Mouse (Mus musculus) T-helper 17 cell (primary cell): Measurements from ENCODE around the gene Olfr1160.
"Not testable (repeated sequence)": the region's sequence is repeated elsewhere in the genome, so short reads cannot be mapped to it uniquely, and the experiment has no call there.

ENCODE experiments used
- in situ Hi-C, 2 experiments: fragments of 300-600 bp; cut with MboI, MseI; formaldehyde crosslinking; loops; 1 replicate in 1 of 2; 2 replicates in 1 of 2; pipeline ENCODE4 v1.15.1; 2025; ENCODE audit warnings: high pct_unique_total_duplicates in 2 of 2

Olfr1160 gene

DNA sequence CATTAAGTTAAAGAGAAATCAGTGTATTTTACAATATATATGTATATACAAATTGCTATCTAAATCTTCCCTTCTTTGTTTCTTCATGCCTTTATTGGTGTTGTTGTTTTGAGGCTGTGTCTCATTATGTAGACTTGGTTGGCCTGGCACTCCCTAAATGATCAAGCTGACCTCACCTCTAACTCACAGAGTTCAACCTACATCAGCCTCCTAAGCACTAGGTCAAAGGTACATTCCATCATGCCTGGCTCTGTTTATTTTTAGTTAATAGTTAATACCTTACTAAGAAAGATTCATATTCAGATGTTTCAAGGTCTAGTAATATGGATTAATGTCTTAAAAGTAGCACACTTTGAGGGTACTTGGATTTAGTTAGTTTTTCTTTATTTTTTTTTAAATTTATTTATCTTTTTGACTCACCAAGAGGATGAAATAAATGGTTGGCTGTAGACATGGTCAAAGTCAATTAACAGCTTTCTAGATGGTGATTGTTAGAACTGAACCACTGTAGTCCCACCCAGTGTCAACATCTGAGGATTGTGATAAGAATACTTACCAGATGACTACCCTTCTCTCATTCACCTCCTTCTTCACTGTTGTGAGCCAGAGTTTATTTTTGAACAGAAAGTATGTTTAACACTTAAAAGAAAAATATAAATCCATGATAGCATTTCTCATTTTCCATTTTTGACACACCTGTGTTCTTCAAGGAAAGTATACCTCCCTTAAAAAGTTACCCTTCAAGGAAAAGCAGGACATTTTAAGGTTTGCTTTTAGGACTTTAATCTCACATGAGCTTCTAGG is at the start of gene Olfr1160:
TSS of gene Olfr1160 (minus strand) at position 754 of the 804 bp plus-strand sequence.
- in situ Hi-C loops = no loop called here

DNA sequence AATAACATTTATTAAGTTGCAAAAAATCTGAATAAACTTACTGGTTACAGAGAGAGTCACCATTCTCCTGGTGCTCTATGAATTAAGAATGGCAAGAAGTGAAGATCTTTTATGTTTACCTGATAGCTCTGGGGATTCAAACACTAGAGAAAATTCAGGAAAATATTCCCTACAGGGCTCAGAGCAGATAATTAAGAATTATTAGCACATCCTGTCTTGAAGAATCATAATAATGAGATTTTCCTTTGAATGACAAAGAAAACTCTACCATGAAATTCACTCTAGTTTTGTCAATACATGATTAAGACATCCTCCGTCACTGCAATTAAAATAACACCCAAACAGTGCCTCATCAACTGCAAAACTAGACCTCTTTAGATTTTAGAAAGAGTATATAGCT is 43.0 kb upstream of the Olfr1160 start, which contains the start of gene Olfr1162:
TSS of gene Olfr1162 (minus strand) at position 101 of the 400 bp plus-strand sequence.
- in situ Hi-C loops = no loop called here

DNA sequence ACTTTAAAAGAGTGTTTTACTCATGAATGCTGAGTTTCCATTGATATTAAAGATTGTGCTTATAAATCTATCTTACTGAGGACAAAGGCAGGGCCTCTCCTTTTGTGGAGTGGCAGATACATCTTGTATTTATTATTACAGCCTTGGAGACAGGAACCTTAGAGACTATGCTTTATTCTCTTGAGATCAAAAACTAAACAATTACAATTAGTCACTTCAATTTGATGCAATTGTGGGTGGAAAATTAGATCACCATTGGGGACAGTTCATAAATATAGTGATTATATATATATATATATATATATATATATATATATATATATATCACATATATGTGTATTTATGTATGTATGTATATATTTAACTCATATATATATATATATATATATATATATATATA is 29.5 kb upstream of the Olfr1160 start, which contains the start of gene Olfr73:
TSS of gene Olfr73 (minus strand) at position 101 of the 400 bp plus-strand sequence.
- in situ Hi-C loops = no loop called here

DNA sequence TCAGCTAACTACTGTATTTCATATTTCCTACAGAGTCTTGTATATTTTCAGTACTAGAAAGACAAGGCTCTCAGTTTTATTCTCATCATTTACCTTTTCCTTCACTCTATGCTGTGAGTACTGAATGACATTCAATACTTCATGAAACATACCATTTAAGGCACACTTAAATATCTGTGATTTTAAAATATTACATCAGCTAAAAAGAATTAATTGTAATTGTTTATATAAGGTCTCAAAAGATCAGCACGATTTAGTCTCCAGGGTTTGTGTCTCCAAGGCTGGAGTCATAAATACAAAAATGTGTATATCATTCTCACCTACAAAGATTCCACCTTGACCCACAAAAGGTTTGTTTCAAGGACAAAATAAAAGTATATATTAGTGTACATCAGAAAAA is 14.4 kb upstream of the Olfr1160 start, which contains the start of gene Olfr1161:
TSS of gene Olfr1161 (plus strand) at position 301 of the 400 bp plus-strand sequence.
- in situ Hi-C loops = not testable (repeated sequence)

DNA sequence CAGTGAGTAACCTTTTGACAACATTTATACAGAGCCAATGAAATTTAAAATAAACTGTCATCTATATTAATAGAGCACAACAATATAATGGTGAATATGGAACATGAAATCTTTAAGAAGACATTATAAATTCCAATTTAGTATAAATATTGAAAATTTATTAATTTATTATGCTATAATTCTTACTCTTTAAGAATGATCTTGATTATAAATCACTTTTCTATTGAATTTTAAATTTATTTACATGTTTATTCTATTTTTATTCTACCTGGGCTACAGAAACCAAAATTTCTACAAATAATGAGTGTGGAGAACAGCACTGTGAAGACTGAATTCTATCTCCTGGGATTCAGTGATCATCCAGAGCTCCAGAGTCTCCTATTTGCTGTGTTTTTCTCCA is 18.3 kb downstream of the Olfr1160 start, which contains the start of gene Olfr1158:
TSS of gene Olfr1158 (plus strand) at position 301 of the 400 bp plus-strand sequence.
- in situ Hi-C loops = no loop called here

DNA sequence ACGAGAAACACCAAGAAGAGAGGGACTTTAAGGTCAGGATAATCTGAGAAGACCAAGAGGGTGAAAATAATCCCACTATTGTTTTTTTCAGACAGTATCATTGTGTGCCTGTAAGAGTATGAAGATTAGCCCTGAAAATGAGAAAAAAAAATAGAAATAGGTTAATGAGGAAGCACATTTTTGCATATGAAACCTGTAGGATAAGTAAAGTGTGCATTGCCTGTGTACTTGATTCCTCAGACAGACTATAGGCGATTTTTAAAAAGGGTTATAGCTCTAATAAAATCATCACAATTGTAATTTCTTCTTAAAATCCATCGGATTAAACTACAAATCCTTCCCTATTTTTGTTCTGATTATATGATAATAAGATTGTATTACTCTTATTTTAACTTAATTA is 33.5 kb downstream of the Olfr1160 start, which contains the start of gene Olfr74:
TSS of gene Olfr74 (minus strand) at position 101 of the 400 bp plus-strand sequence.
- in situ Hi-C loops = no loop called here

DNA sequence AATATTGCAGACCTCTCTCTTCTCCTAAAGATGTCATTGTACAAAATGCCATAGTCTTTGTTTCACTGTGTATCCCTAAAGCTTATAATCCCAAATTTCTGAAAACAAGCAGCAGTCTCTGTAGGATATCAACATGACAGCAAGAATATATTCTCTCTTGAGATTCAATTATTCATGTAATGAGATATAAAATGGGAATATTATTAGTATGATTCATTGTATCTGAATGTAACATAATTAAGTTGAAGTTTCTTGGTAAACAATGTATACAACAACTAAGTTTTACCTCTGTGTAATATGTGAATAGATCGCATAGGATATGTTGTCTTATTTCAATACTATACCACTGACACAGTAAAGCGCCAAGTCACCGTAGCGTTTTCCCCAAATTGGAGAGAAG is 39.9 kb downstream of the Olfr1160 start, which contains the start of gene Olfr1157:
TSS of gene Olfr1157 (minus strand) at position 101 of the 400 bp plus-strand sequence.
- in situ Hi-C loops = no loop called here

DNA sequence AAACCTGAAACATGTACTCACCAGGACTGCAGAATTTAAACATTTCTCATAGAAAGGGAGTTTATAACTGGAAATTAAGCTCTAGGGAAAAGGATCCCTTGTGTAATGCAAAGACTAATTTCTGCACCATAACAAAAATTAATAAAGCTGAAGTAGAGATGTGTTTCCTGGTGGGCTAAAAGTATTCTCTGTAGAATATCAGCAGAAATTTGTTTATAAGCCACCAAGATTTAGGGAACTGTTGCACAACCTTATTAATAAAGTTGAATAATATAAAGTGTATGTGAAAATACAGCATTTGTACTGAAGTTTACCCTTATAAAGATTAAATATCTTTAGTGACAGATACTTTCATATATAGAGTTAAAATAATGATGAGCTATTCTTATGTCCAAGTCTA is 55.1 kb downstream of the Olfr1160 start, which contains the start of gene Olfr1156:
TSS of gene Olfr1156 (minus strand) at position 101 of the 400 bp plus-strand sequence.
- in situ Hi-C loops = no loop called here
